Comparison of ENCODE assay signal across 8 mouse cellular contexts in the genomic region with DNA sequence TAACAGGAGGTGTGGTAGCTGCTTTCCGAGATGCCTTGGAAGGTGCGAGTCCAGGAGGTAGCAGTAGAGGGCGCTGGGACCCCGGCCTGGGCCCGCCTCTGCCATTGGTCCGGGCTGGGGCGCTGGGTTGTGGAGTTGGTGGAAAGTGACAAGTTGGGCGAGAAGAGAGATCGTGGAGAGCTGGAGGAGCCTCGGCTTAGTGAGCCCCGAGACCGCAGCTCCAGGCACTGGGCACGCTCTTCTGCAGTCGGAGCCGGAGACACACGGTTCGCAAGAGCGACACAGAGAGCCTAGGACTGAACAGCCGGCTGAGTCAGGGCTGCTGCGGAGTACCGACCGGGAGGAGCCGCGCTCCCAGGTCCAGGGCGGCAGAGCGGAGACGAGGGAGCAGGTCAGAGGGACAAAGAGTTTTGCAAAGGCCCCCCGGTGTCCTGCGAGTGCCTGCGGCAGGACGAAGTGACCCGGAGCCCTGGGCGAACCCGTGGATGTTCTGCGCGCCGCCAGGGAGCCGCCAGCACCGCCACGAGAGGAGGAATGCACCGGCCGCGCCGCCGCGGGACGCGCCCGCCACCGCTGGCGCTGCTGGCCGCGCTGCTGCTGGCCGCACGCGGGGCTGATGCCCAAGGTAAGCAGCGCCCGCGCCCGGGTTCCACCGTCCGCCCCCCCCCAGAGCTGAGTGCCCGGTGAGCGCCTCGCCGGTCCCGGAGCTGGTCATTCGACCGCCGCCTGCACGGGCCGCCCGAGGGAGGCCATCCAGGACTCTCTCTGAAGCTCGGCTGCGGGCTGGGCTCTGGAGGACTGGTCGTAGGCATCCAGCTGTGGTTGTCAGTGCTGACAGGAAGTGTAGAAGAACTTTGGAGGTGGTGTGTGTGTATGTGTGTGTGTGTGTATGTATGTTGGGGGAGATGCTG. TPM values are rescaled to one million over a fixed set of nuclear protein-coding genes. Genes with fewer than 3 reads are reported as not detected.
DNase-seq lines count a peak whose midpoint lies in the region; ATAC-seq lines count a peak whose summit lies in the region.

Gene Ror1 (plus strand): TSS at position 107 of the 911 bp plus-strand sequence.

- no peaks in the 10 kb centered on the region for H3K36me3 ChIP-seq in intestine, embryonic 14.5 days (ENCODE audit: control insufficient read depth, insufficient read depth, low read length)
- no peaks in the 10 kb centered on the region for H3K36me3 ChIP-seq in megakaryocyte, embryonic 14.5 days (replicated peaks; ENCODE audit: low read length)

- peak; percentile 86 for DNase-seq in adrenal gland, adult 8-10 months
- peak; percentile 93 for DNase-seq in embryo, embryonic 10.5 days (ENCODE audit: low spot score)
- peak; percentile 87 to 88 for DNase-seq in gastrocnemius, postnatal 36 days
- DNase-seq in intestine, embryonic 14.5 days (ENCODE audit: low spot score): peak; percentile 97
- DNase-seq in left cerebral cortex, adult 9 months (ENCODE audit: low spot score in 2 of 2): peak; percentile 43 to 79
- peak; percentile 88 to 91 for DNase-seq in right cerebral cortex, postnatal 10 days (ENCODE audit: low spot score in 2 of 2)
- DNase-seq in urinary bladder, postnatal 36 days (ENCODE audit: low spot score in 2 of 2): peak; percentile 81 to 88

- H3K4me3 ChIP-seq in intestine, embryonic 14.5 days (ENCODE audit: low read depth, low read length): peak within 1 kb of the TSS; percentile 63
- H3K4me3 ChIP-seq in megakaryocyte, embryonic 14.5 days (replicated peaks): peak within 1 kb of the TSS; percentile 90

- H3K4me1 ChIP-seq in intestine, embryonic 14.5 days (replicated peaks; ENCODE audit: control insufficient read depth, insufficient read depth, low read length): peaks cover 12% of the 10 kb centered on the region
- H3K4me1 ChIP-seq in megakaryocyte, embryonic 14.5 days: peaks cover 12% of the 10 kb centered on the region

- H3K4me2 ChIP-seq in intestine, embryonic 14.5 days (ENCODE audit: low read length): peak within 1 kb of the TSS; percentile 53

- no peaks in the 10 kb centered on the region for H3K9me3 ChIP-seq in intestine, embryonic 14.5 days (ENCODE audit: control insufficient read depth, low read length)
- H3K9me3 ChIP-seq in megakaryocyte, embryonic 14.5 days: no peaks in the 10 kb centered on the region

- peak; percentile 89 for ATAC-seq in intestine, embryonic 14.5 days (replicated peaks; ENCODE audit: low FRiP score, low TSS enrichment, low read depth)

- H3K27me3 ChIP-seq in intestine, embryonic 14.5 days (replicated peaks; ENCODE audit: control insufficient read depth, insufficient read depth, low read length): no peaks in the 10 kb centered on the region
- H3K27me3 ChIP-seq in megakaryocyte, embryonic 14.5 days (replicated peaks): peaks cover 56% of the 10 kb centered on the region

- intact Hi-C loops in gastrocnemius, postnatal 36 days (cut with DNase I): loop anchor here (2.0 to 5.0 kb wide), 2 partner anchors 311 to 441 kb away; no protein-coding TSS in a partner anchor

- WGBS in intestine, embryonic 14.5 days: under 1% methylated on average over 76 of the region's 76 CpGs

- H3K27ac ChIP-seq in intestine, embryonic 14.5 days (ENCODE audit: low read depth): peak within 1 kb of the TSS; percentile 90

- peak within 1 kb of the TSS; percentile 81 for H3K9ac ChIP-seq in intestine, embryonic 14.5 days (ENCODE audit: low read length)

RNA-seq across cellular contexts. Expression of gene Ror1, which starts in this region (rescaled TPM):
- total RNA-seq in adrenal gland, adult 8-10 months (2022): 1 to 10 TPM; 4.5 to 5.9 (median 5.4) TPM
- total RNA-seq in gastrocnemius, postnatal 36 days (2021): 1 to 10 TPM; 1.2 to 1.7 TPM
- 11.4 and 12.1 TPM in 2 replicates for polyA plus RNA-seq in intestine, embryonic 14.5 days (2014; fragmentation: Nextera tagmentation; extraction: Ambion mirVana)
- not detected in 2 replicates for polyA plus RNA-seq in megakaryocyte, embryonic 14.5 days (2012; ENCODE audit: insufficient read depth, low replicate concordance)

Comparison
In these comparisons a context has a peak if more than half of its experiments do, and no peak if none do; other contexts are left out.
1. Peak in every context shown above with its lines: DNase-seq, ATAC-seq, H3K4me3 ChIP-seq and H3K27ac ChIP-seq.
2. RNA of gene Ror1 (polyA plus RNA-seq): 11.4 to 12.1 TPM in intestine, embryonic 14.5 days; not detected in megakaryocyte, embryonic 14.5 days; every median in the first group is over 10 times any median in the second.